Mouse (Mus musculus): ENCODE results near the gene Ube2f.

Ube2f gene

GRCm38 (mm10) chr1:91299026-91299706, 49.1 kb downstream of the Ube2f start:
- DNase-seq = peak; percentile 40

DNA sequence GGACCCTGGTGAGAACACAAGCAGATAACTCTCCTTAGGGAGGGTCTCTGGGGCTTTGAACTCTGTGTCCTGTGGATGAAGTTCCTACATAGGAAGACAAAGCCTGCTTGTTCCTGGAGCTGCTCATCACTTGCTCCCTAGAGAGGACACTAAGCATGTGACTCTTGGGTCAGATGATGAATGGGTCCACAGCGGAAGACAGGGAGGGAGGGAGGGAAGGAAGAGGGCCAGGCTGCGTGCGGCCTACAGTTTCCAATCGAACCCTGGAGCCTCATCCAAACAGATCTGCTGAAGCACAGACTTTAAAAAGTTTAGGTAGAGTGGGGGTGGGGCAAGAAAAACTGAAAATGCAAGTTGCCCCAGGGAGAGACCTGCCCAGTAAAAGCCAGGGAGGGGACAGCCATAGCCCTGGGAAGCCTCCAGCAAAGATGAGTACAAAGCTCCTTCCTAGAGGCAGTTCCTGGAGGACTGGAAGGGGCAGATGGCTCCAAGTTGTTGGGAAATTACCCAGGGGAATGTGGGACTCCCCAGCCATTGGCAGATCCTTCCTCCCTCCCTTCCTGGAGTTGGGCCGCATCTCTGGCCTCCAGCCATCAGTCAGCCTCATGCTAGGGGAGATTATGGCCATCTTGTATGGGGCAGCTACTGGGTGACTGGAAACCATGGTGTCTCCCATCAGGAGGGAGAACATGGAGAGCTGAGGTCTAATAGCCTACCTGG, 49.8 kb downstream of the Ube2f start:
- DNase-seq = peak; percentile 62

GRCm38 (mm10) chr1:91301206-91301920, 51.3 kb downstream of the Ube2f start:
- peak; percentile 84 for DNase-seq

GRCm38 (mm10) chr1:91302021-91302420, 51.9 kb downstream of the Ube2f start:
- DNase-seq = peak; percentile 40

DNA sequence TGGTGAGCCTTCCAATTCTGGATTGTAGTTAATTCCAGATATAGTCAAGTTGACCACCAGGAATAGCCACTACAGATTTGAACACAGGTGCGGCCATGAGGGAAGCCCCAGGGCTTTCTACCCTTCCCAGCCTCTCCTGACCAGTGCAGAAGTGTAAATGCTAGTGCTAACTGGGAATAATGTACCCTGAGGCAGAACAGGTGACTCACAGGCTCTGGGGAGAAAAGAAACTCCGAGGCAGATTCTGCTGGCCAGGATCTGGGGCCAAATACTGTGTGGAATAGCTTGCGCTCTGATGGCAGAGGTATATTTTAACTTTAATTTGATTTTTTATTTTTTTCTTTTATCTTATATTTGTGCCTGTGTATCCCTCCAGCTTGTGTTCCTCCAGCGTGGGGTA, 54.5 kb downstream of the Ube2f start:
- no peak for DNase-seq

GRCm38 (mm10) chr1:91309366-91310085, 59.4 kb downstream of the Ube2f start:
- DNase-seq = peak; percentile 50

DNA sequence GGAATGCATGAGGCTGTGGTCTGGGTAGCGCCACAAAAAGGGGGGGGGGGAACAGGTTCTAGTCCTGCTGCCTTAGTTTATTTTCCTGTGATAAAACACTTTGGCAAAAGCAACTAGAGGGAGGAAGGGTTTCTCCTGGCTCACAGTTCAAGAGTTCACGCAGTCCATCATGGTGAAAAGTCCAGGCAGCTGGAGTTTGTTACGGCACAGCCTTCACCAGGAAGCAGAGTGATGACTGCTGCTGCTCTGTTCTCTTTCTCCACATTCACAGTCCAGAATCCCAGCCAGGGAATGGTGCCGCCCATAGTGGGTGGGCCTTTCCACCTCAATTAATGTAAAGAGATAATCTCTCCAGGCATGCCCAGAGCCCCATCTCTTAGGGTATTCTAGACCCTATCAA, 62.2 kb downstream of the Ube2f start:
- DNase-seq = no peak

DNA sequence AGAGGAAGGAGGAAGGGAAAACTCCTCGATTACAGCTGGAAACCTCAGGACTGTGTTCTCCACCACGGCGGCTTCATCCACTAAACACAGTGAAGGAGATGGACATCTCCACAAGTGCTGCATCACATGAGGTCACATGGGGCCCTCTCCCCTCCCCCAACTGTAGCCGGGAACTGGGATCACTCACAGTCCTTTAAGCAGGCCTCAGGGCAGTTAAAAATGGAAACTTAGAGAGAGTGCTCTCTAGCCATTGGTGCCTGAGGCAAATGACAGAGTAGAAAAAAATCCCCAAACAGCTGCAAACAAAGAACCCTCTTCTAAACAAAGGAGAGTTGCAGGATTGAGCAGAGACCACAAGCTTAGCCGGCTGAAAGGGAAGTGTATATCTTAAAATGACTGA, 63.1 kb downstream of the Ube2f start:
- DNase-seq = no peak

DNA sequence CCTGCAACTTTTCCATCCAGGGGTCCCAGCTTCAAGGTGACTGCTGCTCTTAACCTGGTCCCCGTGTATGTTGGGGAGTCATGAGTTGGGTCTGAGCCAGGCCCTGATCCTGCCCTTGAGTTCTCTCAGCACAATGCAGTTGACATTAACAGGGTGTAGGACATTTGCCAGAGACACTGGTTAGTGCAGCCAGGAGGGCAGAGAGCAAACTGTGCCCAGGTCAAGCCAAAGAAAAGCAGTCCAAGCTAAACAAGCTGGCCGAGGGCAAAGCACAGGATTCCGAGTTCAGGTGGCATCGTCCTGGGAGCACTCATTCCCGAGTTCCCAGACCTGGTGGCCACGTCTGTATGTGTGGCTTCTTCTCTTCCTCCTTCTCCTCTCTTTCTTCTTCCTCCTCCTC, 67.6 kb downstream of the Ube2f start:
- peak; percentile 58 for DNase-seq

GRCm38 (mm10) chr1:91321760-91322438, 71.8 kb downstream of the Ube2f start, which contains the start of gene Espnl:
TSS of gene Espnl (plus strand) at chr1:91322075.
- DNase-seq = peak; percentile 23

- no peak for DNase-seq
Observed at GRCm38 (mm10) chr1:91324646-91325045, 74.5 kb downstream of the Ube2f start.

GRCm38 (mm10) chr1:91325488-91326042, 75.5 kb downstream of the Ube2f start:
- DNase-seq = no peak

GRCm38 (mm10) chr1:91332102-91332501, 82.0 kb downstream of the Ube2f start:
- no peak for DNase-seq

DNA sequence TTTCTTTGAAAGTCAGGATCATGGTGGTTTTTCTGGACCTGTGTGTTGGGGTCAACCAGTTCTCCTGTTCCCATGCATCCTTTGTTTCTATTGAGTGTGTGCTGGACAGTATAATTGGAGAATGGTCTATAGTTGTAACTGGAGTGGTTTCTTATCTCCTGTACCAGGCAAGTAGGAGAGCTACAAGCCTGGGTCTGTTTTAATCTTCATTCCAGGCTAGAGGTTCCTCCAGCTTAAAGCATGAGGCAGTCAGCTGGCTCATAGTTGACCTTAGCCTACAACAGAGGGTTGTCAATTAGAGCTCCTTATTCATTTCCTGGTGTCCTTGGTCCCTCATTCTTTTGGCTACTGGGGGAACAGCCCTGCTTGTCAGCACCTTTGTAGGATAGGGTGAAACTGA, 83.5 kb downstream of the Ube2f start:
- DNase-seq = no peak

- no peak for DNase-seq
Observed at GRCm38 (mm10) chr1:91337355-91337754, 87.3 kb downstream of the Ube2f start.

Data from kidney, adult 18-20 months (tissue).